Mouse (Mus musculus): ENCODE measurements around the gene 1700019A02Rik.

GRCm38 (mm10) chr1:53194536-53194935, 7.1 kb upstream of the 1700019A02Rik start:
- TF ChIP-seq CTCF (IDR thresholded peaks at IDR 0.05; ENCODE audit: extremely low read depth, insufficient read length, insufficient replicate concordance, low read depth, low read length), result no peak
- TF ChIP-seq POLR2A (IDR thresholded peaks at IDR 0.05; ENCODE audit: low read depth, low read length), result no peak
